Mouse (Mus musculus) CH12F3 (cell line): ENCODE measurements around the gene Hist1h4c.
"Not testable (repeated sequence)": the region's sequence is repeated elsewhere in the genome, so short reads cannot be mapped to it uniquely, and the experiment has no call there.

ENCODE experiments used
- in situ Hi-C: fragments of 300-500 bp; cut with MboI; formaldehyde crosslinking; loops from 2 replicates; pipeline ENCODE4 v1.14.3; 2020; ENCODE audit warnings: low sequenced_read_pairs

Hist1h4c gene

GRCm38 (mm10) chr13:23697491-23698299, 559 bp downstream of the Hist1h4c start:
- in situ Hi-C loops, result loop anchor here (10.0 kb wide), 1 partner anchor 73 kb away; the partner anchor contains the start of genes Hist1h1e and Hist1h2be

- in situ Hi-C loops, result loop anchor here (10.0 kb wide), 1 partner anchor 71 kb away; the partner anchor contains the start of genes Hist1h1e and Hist1h2be
Measured at GRCm38 (mm10) chr13:23696061-23696474, 2.2 kb downstream of the Hist1h4c start.

- in situ Hi-C loops, result loop anchor here (10.0 kb wide), 1 partner anchor 71 kb away; the partner anchor contains the start of genes Hist1h1e and Hist1h2be
Measured at GRCm38 (mm10) chr13:23695514-23695913, 2.7 kb downstream of the Hist1h4c start, which contains the start of gene Hist1h1t. Gene Hist1h1t, plus strand, starts transcription at chr13:23695814.

- in situ Hi-C loops, result loop anchor here (10.0 kb wide), 1 partner anchor 70 kb away; the partner anchor contains the start of genes Hist1h1e and Hist1h2be
Measured at GRCm38 (mm10) chr13:23694956-23695355, 3.3 kb downstream of the Hist1h4c start.

- in situ Hi-C loops, result loop anchor here (10.0 kb wide), 1 partner anchor 69 kb away; the partner anchor contains the start of genes Hist1h1e and Hist1h2be
Measured at GRCm38 (mm10) chr13:23693856-23694440, 4.3 kb downstream of the Hist1h4c start.

GRCm38 (mm10) chr13:23689459-23689858, 8.8 kb downstream of the Hist1h4c start:
- in situ Hi-C loops, result no loop called here

GRCm38 (mm10) chr13:23688956-23689355, 9.3 kb downstream of the Hist1h4c start:
- in situ Hi-C loops, result no loop called here

- in situ Hi-C loops, result no loop called here
Measured at GRCm38 (mm10) chr13:23687907-23688306, 10.3 kb downstream of the Hist1h4c start.

- in situ Hi-C loops, result no loop called here
Measured at GRCm38 (mm10) chr13:23687181-23687580, 11.1 kb downstream of the Hist1h4c start.

GRCm38 (mm10) chr13:23685966-23686365, 12.3 kb downstream of the Hist1h4c start:
- in situ Hi-C loops, result no loop called here

GRCm38 (mm10) chr13:23685121-23685861, 13.0 kb downstream of the Hist1h4c start:
- in situ Hi-C loops, result no loop called here

- in situ Hi-C loops, result not testable (repeated sequence)
Measured at GRCm38 (mm10) chr13:23684295-23684945, 13.8 kb downstream of the Hist1h4c start.

- in situ Hi-C loops, result no loop called here
Measured at GRCm38 (mm10) chr13:23683755-23684281, 14.4 kb downstream of the Hist1h4c start, which contains the start of the genes Hist1h2ac and Hist1h2bc. Gene Hist1h2ac, minus strand, starts transcription at chr13:23683948. Gene Hist1h2bc, plus strand, starts transcription at chr13:23684199.

GRCm38 (mm10) chr13:23682947-23683754, 15.1 kb downstream of the Hist1h4c start:
- in situ Hi-C loops, result not testable (repeated sequence)

- in situ Hi-C loops, result no loop called here
Measured at GRCm38 (mm10) chr13:23682623-23682946, 15.7 kb downstream of the Hist1h4c start.

- in situ Hi-C loops, result no loop called here
Measured at GRCm38 (mm10) chr13:23681990-23682582, 16.2 kb downstream of the Hist1h4c start.

- in situ Hi-C loops, result no loop called here
Measured at GRCm38 (mm10) chr13:23662536-23662935, 35.7 kb downstream of the Hist1h4c start.

- in situ Hi-C loops, result no loop called here
Measured at GRCm38 (mm10) chr13:23659636-23660366, 38.5 kb downstream of the Hist1h4c start.
